Mouse (Mus musculus) frontal cortex, adult 2 months (tissue): ENCODE measurements at regions not wholly inside any gene's neighbourhood (a gene's known extent, or its start where the extent isn't known, plus 50 kb on each side); places are given as distances from the start of the nearest gene placed in this dataset.
"Not testable (repeated sequence)": the region's sequence is repeated elsewhere in the genome, so short reads cannot be mapped to it uniquely, and the experiment has no call there.

Experiments
- DNase-seq, 2 experiments: peaks; one replicate each; pipeline ENCODE4 v3.0.0; 2022; ENCODE audit warnings: low spot score in 1 of 2; ENCODE audit errors: extremely low spot score in 1 of 2

- not testable (repeated sequence) for DNase-seq
Measured at GRCm38 (mm10) chr15:43782126-43782632, 3648.0 kb downstream of the 9330182O14Rik start.

GRCm38 (mm10) chr15:43784171-43784570 is 3650.0 kb downstream of the 9330182O14Rik start:
- DNase-seq: no peak

- peak in 1 of 2 experiments; percentile 20 for DNase-seq
Measured at GRCm38 (mm10) chr15:43803342-43803741, 3669.2 kb downstream of the 9330182O14Rik start.
